Mouse (Mus musculus) CH12.LX (cell line): ENCODE results near the gene Anapc15-ps.
"Not testable (repeated sequence)": the region's sequence is repeated elsewhere in the genome, so short reads cannot be mapped to it uniquely, and the experiment has no call there.

Source experiments
- CHD2 ChIP-seq: IDR thresholded peaks from 2 replicates; pipeline ENCODE4 v1.6.1; 2011; ENCODE audit warnings: low read length, improper control_type of control experiment
- CTCF ChIP-seq, 2 experiments: IDR thresholded peaks in 1 of 2; conservative IDR thresholded peaks in 1 of 2; 2 replicates each; pipeline ENCODE4 v1.5.1; 2011 to 2012; ENCODE audit warnings: low read depth in 2 of 2, low read length in 2 of 2, improper control_type of control experiment in 1 of 2, inconsistent platforms in 1 of 2, mild to moderate bottlenecking in 1 of 2, moderate library complexity in 1 of 2
- E2F4 ChIP-seq: IDR thresholded peaks from 2 replicates; pipeline ENCODE4 v1.6.1; 2011; ENCODE audit warnings: low read depth, low read length, improper control_type of control experiment; ENCODE audit not compliant: insufficient replicate concordance
- EP300 ChIP-seq: IDR thresholded peaks from 2 replicates; pipeline ENCODE4 v1.6.1; 2011; ENCODE audit warnings: low read length, improper control_type of control experiment
- MAFK ChIP-seq: IDR thresholded peaks from 2 replicates; pipeline ENCODE4 v1.6.1; 2011; ENCODE audit warnings: low read length, improper control_type of control experiment; ENCODE audit not compliant: insufficient replicate concordance
- MAZ ChIP-seq: IDR thresholded peaks from 2 replicates; pipeline ENCODE4 v1.6.1; 2012; ENCODE audit warnings: low read depth, mild to moderate bottlenecking, inconsistent platforms, low read length, improper control_type of control experiment, moderate library complexity
- NELFE ChIP-seq: IDR thresholded peaks from 2 replicates; pipeline ENCODE4 v1.6.1; 2011; ENCODE audit warnings: low read depth, low read length, improper control_type of control experiment
- POLR2A ChIP-seq: IDR thresholded peaks from 2 replicates; pipeline ENCODE4 v1.6.1; 2011; ENCODE audit warnings: low read depth, mild to moderate bottlenecking, improper control_type of control experiment, low read length
- TBP ChIP-seq: conservative IDR thresholded peaks from 2 replicates; pipeline ENCODE4 v1.6.1; 2011; ENCODE audit warnings: low read depth, low read length, improper control_type of control experiment
- UBTF ChIP-seq: IDR thresholded peaks from 2 replicates; pipeline ENCODE4 v1.6.1; 2012; ENCODE audit warnings: low read depth, mild to moderate bottlenecking, inconsistent platforms, low read length, improper control_type of control experiment, moderate library complexity
- ZMIZ1 ChIP-seq: IDR thresholded peaks from 2 replicates; pipeline ENCODE4 v1.6.1; 2012; ENCODE audit warnings: low read depth, mild to moderate bottlenecking, inconsistent platforms, low read length, improper control_type of control experiment

GRCm38 (mm10) chr10:95630166-95630565 lies 43.1 kb downstream of the Anapc15-ps start:
- TF ChIP-seq TBP; CTCF (conservative IDR thresholded peaks at IDR 0.05 in 1 of 2, IDR thresholded peaks at IDR 0.05 in 1 of 2; ENCODE audit: low read depth in 2 of 2, low read length in 2 of 2); MAFK; EP300; MAZ; POLR2A; ZMIZ1; NELFE; UBTF; E2F4; CHD2: not testable (repeated sequence)
